In genomic region chr4:150040003-150040581, GRCm38 (mm10) we compare ENCODE assay signal across 27 mouse cellular contexts. TPM values are rescaled to one million over a fixed set of nuclear protein-coding genes. Genes with fewer than 3 reads are reported as not detected.
DNase-seq lines count a peak whose midpoint lies in the region; ATAC-seq and TF ChIP-seq lines count a peak whose summit lies in the region.
"Had no signal": no experiment of that assay in that cellular context is flagged by ENCODE, and none has a peak within 500 bp of the region (broad histone marks: within the 10 kb centered on the region; RNA-seq: fewer than 3 reads in every experiment).

No protein-coding gene starts in this region.

- TF ChIP-seq POLR2A in ES-Bruce4 (IDR thresholded peaks at IDR 0.05; ENCODE audit: insufficient read depth, low read length), result no peak

- peaks cover 31% of the 10 kb centered on the region for H3K27me3 ChIP-seq in liver, embryonic 12.5 days (replicated peaks)
- peaks cover 5% of the 10 kb centered on the region for H3K27me3 ChIP-seq in liver, postnatal 0 days (ENCODE audit: insufficient read depth, low read length)
- no peaks in the 10 kb centered on the region for H3K27me3 ChIP-seq in ES-Bruce4 (ENCODE audit: control insufficient read depth, insufficient read depth, low read length, poor library complexity, severe bottlenecking)
- H3K27me3 ChIP-seq in neural tube, embryonic 15.5 days (replicated peaks), result peaks cover 14% of the 10 kb centered on the region
- H3K27me3 ChIP-seq: intestine, embryonic 15.5 days had no signal

- no peak for DNase-seq in liver, postnatal 0 days
- peak; percentile 58 for DNase-seq in R1 (ENCODE audit: low read depth, low spot score)
- no peak for DNase-seq in left cerebral cortex, adult 9 months (ENCODE audit: low spot score in 2 of 2)
- DNase-seq: adrenal gland, adult 2 months; adrenal gland, postnatal 14 days; B cell, adult 2 months; cerebellum, adult 11 months; cerebellum, adult 2 months; cerebellum, adult 9-11 months; cerebellum, postnatal 25 days; forebrain, postnatal 0 days; gastrocnemius, postnatal 25 days; heart, adult 18-20 months; heart, postnatal 10 days; heart, postnatal 36 days had no signal

- H3K4me1 ChIP-seq in liver, embryonic 12.5 days, result no peaks in the 10 kb centered on the region
- peaks cover 4% of the 10 kb centered on the region; the same call in 1 of the 2 replicates for H3K4me1 ChIP-seq in liver, postnatal 0 days (ENCODE audit: insufficient read depth)
- H3K4me1 ChIP-seq in ES-Bruce4 (ENCODE audit: control insufficient read depth, insufficient read depth, low read length), result no peaks in the 10 kb centered on the region
- H3K4me1 ChIP-seq in neural tube, embryonic 15.5 days, result peaks cover 6% of the 10 kb centered on the region
- H3K4me1 ChIP-seq: embryonic facial prominence, embryonic 12.5 days; heart, embryonic 15.5 days; hindbrain, embryonic 10.5 days had no signal

- no peak overlapping the region for H3K27ac ChIP-seq in liver, embryonic 12.5 days
- H3K27ac ChIP-seq in liver, postnatal 0 days (ENCODE audit: low read depth), result no peak overlapping the region
- peak overlapping the region; percentile 40 for H3K27ac ChIP-seq in ES-Bruce4 (ENCODE audit: insufficient read depth, low read length)
- H3K27ac ChIP-seq in neural tube, embryonic 15.5 days (replicated peaks), result no peak overlapping the region
- H3K27ac ChIP-seq: embryonic facial prominence, embryonic 12.5 days; embryonic facial prominence, embryonic 15.5 days; heart, embryonic 15.5 days; hindbrain, embryonic 10.5 days; hindbrain, embryonic 13.5 days; intestine, embryonic 15.5 days had no signal

- TF ChIP-seq EP300 in liver, postnatal 0 days (IDR thresholded peaks at IDR 0.05; ENCODE audit: low read depth), result no peak
- TF ChIP-seq EP300 in ES-Bruce4 (IDR thresholded peaks at IDR 0.05; ENCODE audit: insufficient read depth, low read depth, low read length), result no peak

- TF ChIP-seq CTCF in liver, postnatal 0 days (IDR thresholded peaks at IDR 0.05; ENCODE audit: low read depth), result no peak
- no peak for TF ChIP-seq CTCF in ES-Bruce4 (IDR thresholded peaks at IDR 0.05; ENCODE audit: low read depth, low read length)

- peak; percentile 40; the same call in 1 of the 2 replicates for ATAC-seq in liver, embryonic 12.5 days
- ATAC-seq in liver, postnatal 0 days, result no peak
- ATAC-seq in neural tube, embryonic 15.5 days (ENCODE audit: low FRiP score), result no peak
- ATAC-seq: forebrain, embryonic 14.5 days; forebrain, postnatal 0 days; hindbrain, embryonic 16.5 days; intestine, embryonic 15.5 days had no signal

- no peaks in the 10 kb centered on the region for H3K36me3 ChIP-seq in liver, embryonic 12.5 days
- no peaks in the 10 kb centered on the region for H3K36me3 ChIP-seq in liver, postnatal 0 days (replicated peaks; ENCODE audit: insufficient read depth, low read length)
- no peaks in the 10 kb centered on the region for H3K36me3 ChIP-seq in ES-Bruce4 (ENCODE audit: control insufficient read depth, insufficient read depth, low read length, poor library complexity, severe bottlenecking)
- no peaks in the 10 kb centered on the region for H3K36me3 ChIP-seq in neural tube, embryonic 15.5 days
- H3K36me3 ChIP-seq: embryonic facial prominence, embryonic 12.5 days; embryonic facial prominence, embryonic 15.5 days; heart, embryonic 12.5 days; heart, embryonic 15.5 days; hindbrain, embryonic 10.5 days; hindbrain, embryonic 13.5 days; intestine, embryonic 15.5 days had no signal

- H3K9me3 ChIP-seq in liver, embryonic 12.5 days (replicated peaks), result no peaks in the 10 kb centered on the region; the same call in 1 of the 2 replicates
- no peaks in the 10 kb centered on the region for H3K9me3 ChIP-seq in liver, postnatal 0 days (ENCODE audit: low read length)
- H3K9me3 ChIP-seq in ES-Bruce4 (replicated peaks; ENCODE audit: control insufficient read depth, insufficient read depth, low read length, poor library complexity, severe bottlenecking), result no peaks in the 10 kb centered on the region
- H3K9me3 ChIP-seq in neural tube, embryonic 15.5 days (replicated peaks), result no peaks in the 10 kb centered on the region
- H3K9me3 ChIP-seq: embryonic facial prominence, embryonic 12.5 days; embryonic facial prominence, embryonic 15.5 days; heart, embryonic 15.5 days; hindbrain, embryonic 13.5 days; intestine, embryonic 15.5 days had no signal

- H3K4me2 ChIP-seq in liver, embryonic 12.5 days, result no peak overlapping the region
- H3K4me2 ChIP-seq in liver, postnatal 0 days (ENCODE audit: low read depth, low read length), result no peak overlapping the region
- H3K4me2 ChIP-seq in neural tube, embryonic 15.5 days, result no peak overlapping the region
- H3K4me2 ChIP-seq: embryonic facial prominence, embryonic 12.5 days; embryonic facial prominence, embryonic 15.5 days; heart, embryonic 12.5 days; heart, embryonic 15.5 days; hindbrain, embryonic 13.5 days; intestine, embryonic 15.5 days had no signal

- H3K4me3 ChIP-seq in liver, embryonic 12.5 days, result no peak overlapping the region
- no peak overlapping the region for H3K4me3 ChIP-seq in liver, postnatal 0 days (ENCODE audit: low read depth, low read length)
- no peak overlapping the region for H3K4me3 ChIP-seq in ES-Bruce4 (ENCODE audit: low read depth, low read length)
- no peak overlapping the region for H3K4me3 ChIP-seq in neural tube, embryonic 15.5 days (replicated peaks)
- H3K4me3 ChIP-seq: embryonic facial prominence, embryonic 12.5 days; embryonic facial prominence, embryonic 15.5 days; heart, embryonic 12.5 days; heart, embryonic 15.5 days; hindbrain, embryonic 10.5 days; hindbrain, embryonic 13.5 days; intestine, embryonic 15.5 days had no signal

- 52% methylated on average over 9 of the region's 9 CpGs for WGBS in liver, embryonic 12.5 days (ENCODE audit: insufficient replicate concordance)
- 70% methylated on average over 9 of the region's 9 CpGs for WGBS in liver, postnatal 0 days (ENCODE audit: insufficient replicate concordance)
- WGBS in neural tube, embryonic 15.5 days, result 84% methylated on average over 9 of the region's 9 CpGs

- H3K9ac ChIP-seq in liver, embryonic 12.5 days, result no peak overlapping the region
- H3K9ac ChIP-seq in liver, postnatal 0 days (replicated peaks), result no peak overlapping the region
- H3K9ac ChIP-seq in ES-Bruce4 (ENCODE audit: low read depth, poor library complexity, severe bottlenecking), result no peak overlapping the region
- no peak overlapping the region for H3K9ac ChIP-seq in neural tube, embryonic 15.5 days (replicated peaks)
- H3K9ac ChIP-seq: embryonic facial prominence, embryonic 12.5 days; embryonic facial prominence, embryonic 15.5 days; forebrain, postnatal 0 days; heart, embryonic 12.5 days; heart, embryonic 15.5 days; hindbrain, embryonic 13.5 days; intestine, embryonic 15.5 days had no signal

RNA-seq across cellular contexts. Expression of gene H6pd, which starts 31.3 kb away (rescaled TPM):
- polyA plus RNA-seq in liver, embryonic 12.5 days (2016; fragmentation: Nextera tagmentation; extraction: Ambion mirVana), result 8.8 and 9.0 TPM in 2 replicates
- polyA plus RNA-seq in liver, postnatal 0 days (2015; fragmentation: Nextera tagmentation; extraction: Ambion mirVana), result 33.0 and 36.5 TPM in 2 replicates
- polyA plus RNA-seq in ES-Bruce4 (2011; ENCODE audit: insufficient read depth, insufficient read length, low read depth, missing spikeins), result 13.7 and 15.0 TPM in 2 replicates
- 3.3 and 6.4 TPM in 2 replicates for polyA plus RNA-seq in neural tube, embryonic 15.5 days (2015; fragmentation: Nextera tagmentation; extraction: Ambion mirVana)

RNA-seq across cellular contexts. Expression of gene Gpr157, which starts 47.1 kb away (rescaled TPM):
- polyA plus RNA-seq in liver, embryonic 12.5 days (2016; fragmentation: Nextera tagmentation; extraction: Ambion mirVana), result 0.18 and 0.37 TPM in 2 replicates
- polyA plus RNA-seq in liver, postnatal 0 days (2015; fragmentation: Nextera tagmentation; extraction: Ambion mirVana), result 0.33 and 0.38 TPM in 2 replicates
- polyA plus RNA-seq in ES-Bruce4 (2011; ENCODE audit: insufficient read depth, insufficient read length, low read depth, missing spikeins), result 2.2 and 2.7 TPM in 2 replicates
- 0.67 and 0.74 TPM in 2 replicates for polyA plus RNA-seq in neural tube, embryonic 15.5 days (2015; fragmentation: Nextera tagmentation; extraction: Ambion mirVana)
